Mouse (Mus musculus) heart, postnatal 0 days (tissue): ENCODE data around the gene Cdyl.

ENCODE experiments used
- CTCF ChIP-seq: IDR thresholded peaks from 2 replicates; pipeline ENCODE4 v1.5.1; 2016; ENCODE audit warnings: antibody characterized with exemption, control low read depth, low read depth
- EP300 ChIP-seq: IDR thresholded peaks from 2 replicates; pipeline ENCODE4 v1.6.1; 2016; ENCODE audit warnings: antibody characterized with exemption, low read depth

DNA sequence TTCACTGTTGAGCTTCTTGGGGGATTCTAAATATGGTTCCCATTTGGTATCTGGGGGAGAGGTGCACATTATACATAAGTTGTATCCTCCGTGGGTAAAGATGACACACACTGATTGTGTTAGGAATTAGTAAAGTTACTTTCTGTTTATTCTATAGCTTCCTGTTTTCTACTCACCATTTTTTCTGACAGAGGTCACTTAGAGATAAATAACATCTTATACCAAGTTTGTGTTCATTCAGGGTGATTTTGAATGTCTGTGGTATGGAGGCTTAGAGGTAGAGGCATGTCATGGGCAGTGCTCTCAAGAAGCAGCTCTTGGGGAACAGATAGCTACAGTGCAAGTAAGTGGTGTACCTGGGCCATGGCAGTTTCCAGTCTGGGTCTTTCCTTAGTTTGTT is 83.6 kb downstream of the Cdyl start:
- TF ChIP-seq CTCF: no peak
- no peak for TF ChIP-seq EP300
